Mouse (Mus musculus) fat pad, adult 2 months (tissue): Measurements from ENCODE around the gene Rdx.

Source experiments
- DNase-seq: peaks from one replicate; pipeline ENCODE4 v3.0.0-alpha.2; 2011; ENCODE audit warnings: low read depth, low spot score; ENCODE audit errors: extremely low read depth

Gene Rdx

DNA sequence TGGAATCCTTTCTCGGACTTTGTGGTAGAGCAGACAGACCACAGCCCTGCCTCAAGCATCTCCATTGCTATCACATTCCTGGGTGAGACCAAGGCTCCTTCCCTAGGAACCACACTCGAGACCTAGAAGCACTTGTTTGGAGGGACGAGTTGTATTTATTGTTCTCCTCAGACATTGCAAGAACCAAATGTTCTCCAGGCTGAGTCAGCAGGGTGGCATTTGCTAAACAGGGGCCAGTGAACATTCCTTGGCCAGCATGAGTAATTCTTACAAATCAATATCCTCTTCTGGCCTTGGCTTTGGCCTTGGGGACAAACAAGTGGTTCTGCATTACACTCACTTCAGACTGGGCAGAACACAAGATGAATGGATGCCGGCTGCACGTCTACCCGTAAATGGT lies 58.5 kb downstream of the Rdx start:
- no peak for DNase-seq

DNA sequence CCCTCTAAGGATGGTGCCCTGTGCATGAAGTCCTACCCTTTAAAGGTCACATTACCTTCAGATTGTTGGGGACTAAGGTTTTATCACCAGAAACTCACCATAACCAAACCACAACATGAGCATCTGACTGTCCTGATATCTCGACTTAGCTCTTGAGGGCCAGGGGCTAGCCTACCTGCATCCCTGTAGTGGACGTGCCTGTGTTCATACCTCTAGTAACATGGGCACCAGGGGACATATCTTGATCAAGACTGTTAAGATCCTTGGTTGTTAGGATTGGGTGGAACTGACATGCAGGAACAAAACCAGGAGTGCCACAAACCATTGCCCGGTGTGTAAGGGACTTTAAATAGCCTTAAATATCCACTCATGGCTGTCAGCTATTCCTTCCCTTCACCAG lies 60.2 kb downstream of the Rdx start:
- no peak for DNase-seq

DNA sequence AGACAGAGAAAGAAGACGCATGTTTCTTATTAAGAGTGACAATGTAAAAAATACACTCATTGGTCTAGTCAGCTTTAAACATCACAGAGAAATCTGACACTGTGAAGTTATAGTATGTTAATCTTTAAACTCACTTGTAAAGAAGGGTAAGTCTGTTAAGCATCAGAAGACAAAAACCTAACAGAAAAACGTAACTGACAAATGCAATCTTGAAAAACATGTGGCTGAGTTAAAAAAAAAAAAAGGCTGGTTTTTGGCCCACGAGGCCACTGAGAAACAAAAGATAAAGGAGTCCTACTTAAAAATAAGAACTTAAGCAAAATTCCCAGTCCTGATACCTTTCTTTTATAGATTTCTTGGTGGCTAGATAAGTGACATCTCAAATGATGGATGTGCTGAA lies 63.8 kb downstream of the Rdx start:
- DNase-seq, result no peak

DNA sequence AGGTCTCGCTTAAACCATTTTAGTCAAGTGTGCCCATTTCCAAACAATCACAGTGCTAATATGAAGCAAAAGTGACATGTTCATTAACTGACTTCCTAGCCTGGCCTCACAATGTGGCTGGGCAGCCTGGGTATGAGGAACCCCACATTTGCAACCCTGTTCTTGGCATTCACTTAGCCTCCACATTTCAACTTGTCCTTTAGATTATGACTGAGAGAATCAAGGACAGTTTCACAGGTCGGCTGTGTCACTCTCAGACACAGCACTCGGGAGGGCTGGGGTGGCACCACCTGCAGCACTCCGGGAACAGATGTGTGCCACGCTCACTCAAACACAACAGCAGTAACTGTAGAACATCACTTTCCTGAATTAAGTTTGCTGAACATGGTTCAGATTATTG lies 66.1 kb downstream of the Rdx start:
- no peak for DNase-seq

DNA sequence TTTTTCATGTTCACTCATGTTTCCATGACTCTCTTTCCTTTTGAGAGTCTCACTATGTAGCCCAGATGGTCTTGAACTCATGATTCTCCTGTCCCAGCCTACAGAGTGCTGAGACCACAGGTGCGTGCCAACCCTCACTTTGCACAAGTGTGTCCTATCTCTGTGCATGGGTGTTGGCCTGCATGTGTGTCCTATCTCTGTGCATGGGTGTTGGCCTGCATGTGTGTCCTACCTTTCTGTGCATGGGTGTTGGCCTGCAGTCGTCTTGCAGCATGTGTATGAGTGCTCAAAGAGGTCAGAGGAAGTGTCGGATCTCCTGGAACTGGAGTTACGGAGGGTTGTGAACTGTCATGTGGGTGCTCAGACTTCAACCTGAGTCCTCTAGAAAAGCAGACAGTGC lies 72.2 kb downstream of the Rdx start:
- DNase-seq, result no peak

DNA sequence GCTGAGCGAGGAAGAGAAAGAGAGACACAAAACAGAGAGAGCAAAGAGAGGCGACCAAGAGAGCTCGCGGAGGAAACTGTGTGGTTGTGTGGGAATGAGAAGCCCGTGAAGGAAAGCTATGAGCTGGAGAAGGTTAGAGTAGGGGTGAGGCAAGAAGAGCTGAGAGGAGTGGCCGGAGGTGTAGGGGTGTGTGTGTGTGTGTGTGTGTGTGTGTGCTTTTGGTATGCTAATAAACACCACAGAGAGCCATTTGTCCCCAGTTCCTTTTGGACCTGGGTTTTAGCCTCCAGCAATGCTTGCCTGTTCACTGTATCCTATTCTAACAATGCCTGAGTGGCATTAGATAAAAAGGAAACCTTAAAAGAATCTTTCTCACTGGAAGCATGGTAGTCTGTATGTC lies 78.3 kb downstream of the Rdx start:
- no peak for DNase-seq

DNA sequence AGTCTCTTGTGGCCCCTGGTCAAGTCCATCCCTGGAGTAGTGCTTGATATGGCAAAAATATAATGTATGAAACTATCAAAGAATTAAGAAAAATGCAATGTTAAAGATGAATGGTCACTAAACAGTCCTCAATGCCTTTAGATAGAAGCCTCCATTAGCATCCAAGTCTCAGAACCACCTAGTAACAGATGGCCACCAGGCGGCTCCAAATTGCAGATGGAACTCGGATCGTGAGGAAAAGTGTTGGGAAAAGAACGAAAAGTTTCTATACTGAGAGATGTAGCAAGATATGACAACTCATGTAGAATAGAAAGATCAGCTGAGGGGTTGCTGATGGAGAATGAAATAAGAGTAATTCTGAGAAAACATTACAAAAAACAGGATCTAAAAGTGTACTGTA lies 83.4 kb downstream of the Rdx start:
- DNase-seq, result no peak

DNA sequence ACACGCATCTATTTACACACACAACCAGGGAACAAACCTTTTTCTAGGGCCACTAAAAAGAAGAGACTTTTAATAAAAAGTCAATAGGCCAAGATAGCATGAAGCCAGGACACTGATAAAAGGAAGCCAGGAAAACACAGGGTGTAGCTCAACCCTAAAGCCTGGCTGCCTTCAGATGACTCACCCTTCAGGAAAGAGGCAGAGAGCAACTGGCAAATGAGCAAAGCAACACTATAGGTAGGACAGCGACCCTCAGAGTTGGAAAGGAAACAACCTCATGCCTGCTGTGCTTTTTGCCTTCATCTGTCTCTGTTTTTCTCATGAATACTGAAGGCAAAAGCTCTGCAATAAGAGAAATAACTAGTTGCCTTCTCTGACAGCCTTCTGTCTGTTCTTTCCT lies 85.8 kb downstream of the Rdx start:
- no peak for DNase-seq
